Mouse (Mus musculus): ENCODE results near the gene Nhsl2. TPM values are rescaled to one million over a fixed set of nuclear protein-coding genes. Genes with fewer than 3 reads are reported as not detected.

The Nhsl2 gene
- polyA plus RNA-seq (2015; fragmentation: Nextera tagmentation; extraction: Ambion mirVana) = 5.0 and 6.1 TPM in 2 replicates

GRCm38 (mm10) chrX:101849281-101849821, at the start of gene Nhsl2:
Gene Nhsl2, plus strand, starts transcription at chrX:101849385.

GRCm38 (mm10) chrX:102070591-102071471, 221.6 kb downstream of the Nhsl2 start, which contains the start of gene Rtl5:
Gene Rtl5, minus strand, starts transcription at chrX:102071304.

GRCm38 (mm10) chrX:102119042-102119864, 270.1 kb downstream of the Nhsl2 start, which contains the start of gene Pin4:
Gene Pin4, plus strand, starts transcription at chrX:102119447.

Other genes with a start within 250 kb of the Nhsl2 start
- gene Ogt, start 209.3 kb upstream of the Nhsl2 start, polyA plus RNA-seq (2015; fragmentation: Nextera tagmentation; extraction: Ambion mirVana) = 67.2 and 75.3 TPM in 2 replicates
- 1.5 and 2.1 TPM in 2 replicates for gene Cxcr3, start 115.1 kb upstream of the Nhsl2 start, polyA plus RNA-seq (2015; fragmentation: Nextera tagmentation; extraction: Ambion mirVana)
- gene Gm4779, start 55.0 kb upstream of the Nhsl2 start, polyA plus RNA-seq (2015; fragmentation: Nextera tagmentation; extraction: Ambion mirVana) = 0.41 and 0.72 TPM in 2 replicates
- 0.38 and 0.42 TPM in 2 replicates for gene 8030474K03Rik, start 54.7 kb upstream of the Nhsl2 start, polyA plus RNA-seq (2015; fragmentation: Nextera tagmentation; extraction: Ambion mirVana)
- 0.49 and 0.74 TPM in 2 replicates for gene Rtl5, start 221.9 kb downstream of the Nhsl2 start, polyA plus RNA-seq (2015; fragmentation: Nextera tagmentation; extraction: Ambion mirVana)

Data from spleen, postnatal 0 days (tissue).